Mouse (Mus musculus): ENCODE data around the gene Rnpepl1.

GRCm38 (mm10) chr1:92878066-92878741 lies 32.4 kb upstream of the Rnpepl1 start:
- TF ChIP-seq GATA1 (IDR thresholded peaks at IDR 0.05; ENCODE audit: low read length) (no peak), TAL1 (IDR thresholded peaks at IDR 0.05; ENCODE audit: low read length) (no peak)

All from erythroblast, embryonic 14.5 days (primary cell).